Mouse (Mus musculus) testis, adult 2 months (tissue): ENCODE data around the gene Mob1b. TPM values are rescaled to one million over a fixed set of nuclear protein-coding genes. Genes with fewer than 3 reads are reported as not detected.

Experiments
- H3K27ac ChIP-seq: fragments of 200-500 bp; 2 replicates; pipeline ENCODE4 v1.5.1; 2012; ENCODE audit warnings: low read depth, low read length; ENCODE audit not compliant: control insufficient read depth, insufficient read depth
- H3K27me3 ChIP-seq: fragments of 200-500 bp; 2 replicates; pipeline ENCODE4 v1.6.1; 2012; ENCODE audit warnings: mild to moderate bottlenecking, low read length, moderate library complexity; ENCODE audit not compliant: control insufficient read depth, insufficient read depth
- H3K36me3 ChIP-seq: fragments of 200-500 bp; 2 replicates; pipeline ENCODE4 v1.6.1; 2012; ENCODE audit warnings: mild to moderate bottlenecking, low read length; ENCODE audit not compliant: control insufficient read depth, insufficient read depth
- H3K4me1 ChIP-seq: fragments of 200-500 bp; 2 replicates; pipeline ENCODE4 v1.6.1; 2012; ENCODE audit warnings: low read length; ENCODE audit not compliant: control insufficient read depth, insufficient read depth
- H3K4me3 ChIP-seq: fragments of 200-500 bp; 2 replicates; pipeline ENCODE4 v1.5.1; 2012; ENCODE audit warnings: low read depth, mild to moderate bottlenecking, low read length, moderate library complexity, mixed read lengths; ENCODE audit not compliant: control insufficient read depth
- CTCF ChIP-seq: fragments of 200-500 bp; IDR thresholded peaks from 2 replicates; pipeline ENCODE4 v1.5.1; 2012; ENCODE audit warnings: low read depth, mild to moderate bottlenecking, inconsistent platforms, low read length, moderate library complexity; ENCODE audit not compliant: control insufficient read depth, insufficient read depth, insufficient replicate concordance
- POLR2A ChIP-seq: fragments of 200-500 bp; IDR thresholded peaks from 2 replicates; pipeline ENCODE4 v1.6.1; 2012; ENCODE audit warnings: low read depth, mild to moderate bottlenecking, inconsistent platforms, low read length, moderate library complexity; ENCODE audit not compliant: control insufficient read depth
- polyA plus RNA-seq: library from polyadenylated mRNA; depleted of rRNA; stranded (reverse); fragments of >200 nt; gene quantifications from 2 replicates; pipeline ENCODE4 v1.2.3, GENCODE M21; 2012

Gene Mob1b
- polyA plus RNA-seq, 1 experiment: 4.9 TPM

DNA sequence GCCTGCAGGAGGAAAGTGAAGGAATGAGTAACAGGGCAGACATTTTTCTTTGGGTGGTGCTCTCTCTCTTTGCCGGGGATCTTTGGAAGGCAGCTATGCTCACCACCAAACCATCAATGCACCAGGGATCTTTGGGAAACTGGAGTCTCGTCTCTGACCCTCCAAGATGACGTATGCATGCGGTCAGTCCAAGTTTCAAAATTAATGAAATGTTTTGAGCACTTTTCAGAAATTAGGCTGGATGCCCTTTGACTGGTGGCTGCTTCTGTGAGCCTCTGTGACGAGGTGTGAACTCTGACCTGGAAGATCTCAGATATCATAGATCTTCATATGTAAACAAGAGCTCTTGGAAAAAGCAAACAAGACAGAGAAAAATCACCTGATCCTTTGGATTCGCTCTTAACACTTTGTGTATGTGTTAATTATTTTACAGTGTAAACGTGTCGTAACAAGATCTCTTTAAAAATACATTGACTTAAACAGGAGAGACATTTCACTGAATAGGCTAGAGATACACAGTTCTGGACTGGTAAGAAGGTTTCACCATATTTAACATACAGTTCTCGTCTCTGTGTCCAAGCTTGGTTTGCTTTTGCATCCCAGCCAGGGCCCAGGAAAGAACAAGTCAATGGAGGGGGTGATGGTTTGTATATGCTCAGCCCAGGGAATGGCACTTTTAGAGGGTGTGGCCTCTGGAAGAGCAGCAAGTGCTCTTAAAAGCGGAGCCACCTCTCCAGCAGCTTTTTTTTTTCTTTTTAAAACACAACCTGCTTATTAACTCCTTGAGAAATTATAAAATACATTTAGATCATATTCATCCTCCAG, 29.8 kb upstream of the Mob1b start:
- no peak overlapping the region for H3K4me3 ChIP-seq
- H3K27ac ChIP-seq: no peak overlapping the region
- no peaks in the 10 kb centered on the region for H3K27me3 ChIP-seq
- no peaks in the 10 kb centered on the region; the same call in 1 of the 2 replicates for H3K4me1 ChIP-seq
- TF ChIP-seq CTCF: no peak
- TF ChIP-seq POLR2A: no peak
- H3K36me3 ChIP-seq: no peaks in the 10 kb centered on the region

DNA sequence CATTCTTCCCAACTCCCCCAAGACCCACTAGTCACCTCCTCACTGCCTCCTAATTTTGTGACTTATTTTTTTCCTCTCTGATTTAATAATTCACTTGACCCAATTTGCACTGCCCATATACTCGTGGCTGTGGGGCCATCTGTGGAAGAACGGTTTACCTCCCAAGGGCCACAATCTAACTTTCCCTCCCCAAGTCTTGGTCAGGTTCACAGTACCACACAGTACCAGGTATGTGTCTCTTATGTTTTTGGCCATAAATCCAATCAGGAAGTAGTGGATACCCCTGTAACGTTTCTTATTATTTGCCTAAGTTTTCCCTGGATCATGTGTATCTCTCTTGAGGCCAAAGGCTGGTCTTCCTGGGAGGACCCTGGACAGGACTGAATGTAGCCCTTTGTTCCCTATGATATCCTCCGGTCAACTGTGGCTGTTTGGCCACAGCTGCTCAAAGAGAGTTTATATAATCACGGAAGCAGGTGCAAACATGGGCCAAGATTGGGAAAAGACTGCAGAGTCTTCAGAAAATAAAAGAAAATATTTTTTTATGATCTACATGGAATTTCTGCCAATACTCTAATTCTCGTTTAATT, 29.1 kb upstream of the Mob1b start:
- no peak overlapping the region for H3K27ac ChIP-seq
- TF ChIP-seq POLR2A: no peak
- TF ChIP-seq CTCF: no peak
- H3K27me3 ChIP-seq: no peaks in the 10 kb centered on the region
- no peak overlapping the region for H3K4me3 ChIP-seq
- H3K4me1 ChIP-seq: no peaks in the 10 kb centered on the region; the same call in 1 of the 2 replicates
- no peaks in the 10 kb centered on the region for H3K36me3 ChIP-seq

DNA sequence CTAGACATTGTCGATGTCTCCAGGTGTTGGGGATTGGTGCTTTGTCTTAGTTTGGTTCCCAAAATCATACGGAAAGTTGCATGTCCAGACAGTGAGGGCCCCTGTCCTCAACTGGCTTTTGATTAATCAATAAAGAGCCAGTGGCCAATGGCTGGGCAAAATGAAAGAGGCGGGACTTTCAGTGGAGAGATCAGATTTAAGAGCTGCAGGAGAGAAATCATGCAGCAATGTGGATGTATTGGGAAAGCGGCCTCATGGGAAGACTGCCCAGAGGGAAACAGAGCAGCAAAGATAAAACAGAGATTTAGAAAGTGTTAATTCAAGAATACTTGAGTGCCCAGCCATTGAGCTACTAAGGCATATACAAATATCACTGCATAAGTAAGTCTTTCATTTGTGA, 28.1 kb upstream of the Mob1b start:
- TF ChIP-seq CTCF: no peak

GRCm38 (mm10) chr5:88693057-88693456, 27.6 kb upstream of the Mob1b start:
- TF ChIP-seq POLR2A (no peak), CTCF (no peak)
- no peak overlapping the region for H3K4me3 ChIP-seq
- no peaks in the 10 kb centered on the region; the same call in 1 of the 2 replicates for H3K4me1 ChIP-seq
- H3K36me3 ChIP-seq: no peaks in the 10 kb centered on the region
- H3K27ac ChIP-seq: no peak overlapping the region
- no peaks in the 10 kb centered on the region for H3K27me3 ChIP-seq

More for the DNA sequence above, 28.1 kb upstream of the Mob1b start:
- H3K27ac ChIP-seq: no peak overlapping the region
- H3K4me1 ChIP-seq: no peaks in the 10 kb centered on the region; the same call in 1 of the 2 replicates
- H3K36me3 ChIP-seq: no peaks in the 10 kb centered on the region
- H3K27me3 ChIP-seq: no peaks in the 10 kb centered on the region
- no peak overlapping the region for H3K4me3 ChIP-seq

- H3K36me3 ChIP-seq: no peaks in the 10 kb centered on the region
- no peak for TF ChIP-seq CTCF
- no peak for TF ChIP-seq POLR2A
- H3K27me3 ChIP-seq: no peaks in the 10 kb centered on the region
- no peak overlapping the region for H3K27ac ChIP-seq
- H3K4me3 ChIP-seq: no peak overlapping the region
- H3K4me1 ChIP-seq: no peaks in the 10 kb centered on the region
Measured at GRCm38 (mm10) chr5:88697291-88697690, 23.4 kb upstream of the Mob1b start.

DNA sequence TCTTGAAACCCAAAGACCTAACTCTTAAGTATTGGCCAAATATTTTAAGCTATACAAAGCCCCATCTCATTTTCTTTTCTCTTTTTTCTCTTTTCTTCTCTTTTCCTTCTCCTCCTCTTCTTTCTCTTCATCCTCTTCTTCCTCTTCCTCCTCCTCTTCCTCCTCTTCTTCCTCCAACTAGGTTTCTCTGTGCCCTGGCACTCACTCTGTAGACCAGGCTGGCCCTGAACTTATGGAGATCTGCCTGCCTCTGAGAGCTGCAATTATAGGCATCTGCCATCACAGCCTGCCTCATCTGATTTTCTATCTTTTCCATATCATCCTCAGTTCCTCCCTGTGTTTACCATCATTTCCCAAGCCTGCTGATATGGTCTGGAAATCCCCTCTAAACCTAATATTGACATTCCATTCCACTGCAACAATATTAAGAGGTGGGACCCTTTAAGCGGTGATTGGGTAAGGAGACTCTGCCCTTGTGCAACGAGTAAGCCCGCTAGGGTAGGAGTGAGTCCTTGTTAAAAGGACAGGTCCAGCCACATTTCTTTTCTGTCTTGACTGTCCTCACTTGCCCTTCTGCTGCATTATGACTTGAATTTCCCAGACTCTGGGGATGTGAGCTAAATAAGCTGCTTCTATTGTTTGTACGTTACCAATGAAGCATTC, 21.3 kb upstream of the Mob1b start:
- Histone ChIP-seq H3K36me3 (no peaks in the 10 kb centered on the region), H3K4me3 (no peak overlapping the region), H3K4me1 (no peaks in the 10 kb centered on the region), H3K27me3 (no peaks in the 10 kb centered on the region), H3K27ac (no peak overlapping the region)
- TF ChIP-seq CTCF (no peak), POLR2A (no peak)

GRCm38 (mm10) chr5:88702041-88702440, 18.6 kb upstream of the Mob1b start:
- Histone ChIP-seq H3K36me3 (no peaks in the 10 kb centered on the region), H3K4me1 (no peaks in the 10 kb centered on the region), H3K4me3 (no peak overlapping the region), H3K27ac (no peak overlapping the region), H3K27me3 (no peaks in the 10 kb centered on the region)
- TF ChIP-seq CTCF (no peak), POLR2A (no peak)
